Mouse (Mus musculus): ENCODE measurements around the gene Hsd17b12. TPM values are rescaled to one million over a fixed set of nuclear protein-coding genes. Genes with fewer than 3 reads are reported as not detected.

The Hsd17b12 gene
- polyA plus RNA-seq, 1 experiment from 2014 or later: 102 TPM

DNA sequence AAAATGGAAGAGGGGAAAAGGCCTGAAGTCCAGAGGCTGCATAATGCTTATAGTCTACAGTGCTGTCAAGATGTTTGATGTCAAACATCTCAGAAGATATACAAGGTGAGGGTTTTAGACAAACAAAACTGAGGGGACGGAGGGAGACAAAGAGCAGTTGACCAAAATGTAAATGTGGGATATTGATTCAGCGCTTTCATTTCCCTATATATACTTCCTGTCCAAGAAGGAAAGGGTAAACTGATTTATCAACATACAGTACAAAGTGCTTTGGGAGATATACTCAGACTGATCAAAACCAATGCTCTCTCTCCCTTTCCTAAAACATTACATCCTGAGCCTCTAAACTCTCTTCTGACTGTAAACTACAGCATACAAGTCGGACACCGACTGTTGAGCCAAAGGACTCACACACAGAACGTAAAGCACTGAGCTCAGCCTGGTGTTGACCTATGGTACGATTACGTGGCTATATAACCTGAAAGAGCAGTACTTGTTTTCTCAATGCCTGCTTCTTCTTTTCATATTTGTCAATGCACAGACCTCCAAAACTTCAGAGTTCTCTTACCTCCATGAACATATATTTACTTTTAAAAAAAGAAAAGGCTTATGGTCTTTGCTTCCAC lies 13.1 kb downstream of the Hsd17b12 start:
- no peak overlapping the region for H3K4me3 ChIP-seq (replicated peaks; ENCODE audit: low read depth, low read length)
- no peaks in the 10 kb centered on the region for H3K36me3 ChIP-seq (ENCODE audit: insufficient read depth, low read length)
- no peak overlapping the region for H3K27ac ChIP-seq
- H3K9me3 ChIP-seq (replicated peaks; ENCODE audit: low read length): no peaks in the 10 kb centered on the region
- no peak overlapping the region for H3K9ac ChIP-seq (ENCODE audit: low read depth, low read length)
- WGBS: 89% methylated on average over 7 of the region's 7 CpGs
- TF ChIP-seq CTCF (IDR thresholded peaks at IDR 0.05; ENCODE audit: low read depth): no peak
- ATAC-seq (replicated peaks; ENCODE audit: low FRiP score, low read depth): no peak
- H3K4me1 ChIP-seq (replicated peaks; ENCODE audit: insufficient read depth, low read length): no peaks in the 10 kb centered on the region
- no peaks in the 10 kb centered on the region for H3K27me3 ChIP-seq (ENCODE audit: insufficient read depth, low read length)
- no peak overlapping the region for H3K4me2 ChIP-seq (ENCODE audit: low read length)
- no peak for DNase-seq (ENCODE audit: low spot score)

DNA sequence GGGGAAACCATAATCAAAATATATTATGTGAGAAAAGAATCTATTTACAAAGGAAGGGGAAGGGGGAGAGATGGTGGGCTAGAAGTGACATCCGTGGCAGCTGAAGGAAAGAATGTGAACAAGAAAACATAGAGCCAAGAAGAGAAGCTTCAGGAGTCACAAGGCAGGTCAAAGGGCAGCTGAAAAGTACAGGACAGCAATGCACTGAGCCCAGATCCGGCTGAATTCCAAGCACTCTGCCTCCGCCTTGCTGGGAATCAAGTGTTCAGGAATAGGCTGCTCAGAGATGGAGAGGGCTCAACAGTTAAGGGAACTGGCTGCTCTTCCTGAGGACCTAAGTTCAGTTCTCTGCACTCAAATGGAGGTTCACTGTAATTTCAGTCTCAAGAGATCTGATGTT lies 16.5 kb downstream of the Hsd17b12 start:
- no peak overlapping the region for H3K4me2 ChIP-seq (ENCODE audit: low read length)
- 39% methylated on average over 3 of the region's 3 CpGs for WGBS
- DNase-seq (ENCODE audit: low spot score): no peak

DNA sequence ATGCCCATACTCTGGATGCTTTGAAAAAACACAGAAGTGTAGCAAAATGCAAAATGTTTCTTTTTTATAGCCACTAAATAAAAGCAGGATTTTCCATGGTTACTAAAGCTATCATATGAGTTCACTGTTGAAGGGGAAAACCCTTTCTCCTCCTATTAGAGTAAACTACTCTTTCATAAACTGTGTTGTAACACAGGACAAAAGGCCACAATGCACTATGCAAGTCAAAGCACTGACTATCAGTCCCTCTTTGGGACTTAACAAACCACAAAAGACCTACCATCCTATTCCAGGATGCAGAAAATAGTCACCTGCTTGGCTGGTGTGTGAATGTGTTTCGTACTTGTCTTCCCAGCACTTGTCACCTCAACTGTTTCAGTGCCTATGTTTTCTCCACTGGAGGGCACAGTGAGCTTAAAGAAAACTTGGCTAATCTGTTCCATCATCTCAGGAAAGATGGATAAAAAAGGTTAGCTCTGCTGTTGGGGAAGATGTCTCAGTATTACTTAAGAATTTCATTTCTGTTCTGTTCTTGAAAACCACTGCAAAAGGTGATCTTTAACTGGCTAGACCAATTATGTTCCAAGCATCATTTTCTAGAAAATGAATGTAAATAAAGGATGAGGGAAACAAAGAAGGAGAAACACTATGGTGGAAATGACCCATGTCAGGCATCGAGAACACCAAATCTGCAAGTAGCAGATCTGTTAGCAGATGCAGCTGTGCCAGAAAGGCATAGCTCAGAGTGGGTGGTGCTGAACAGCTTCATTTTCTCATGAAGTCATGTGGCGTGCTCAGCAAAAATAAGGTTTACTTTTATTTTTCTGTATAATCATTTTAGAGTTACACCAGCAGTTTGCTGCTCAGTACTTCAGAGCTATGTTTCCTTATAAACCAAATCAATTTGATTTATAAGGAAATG lies 19.0 kb downstream of the Hsd17b12 start:
- H3K9ac ChIP-seq (ENCODE audit: low read depth, low read length): no peak overlapping the region
- TF ChIP-seq CTCF (IDR thresholded peaks at IDR 0.05; ENCODE audit: low read depth): peak; percentile 47; the same call in 1 of the 2 replicates
- H3K36me3 ChIP-seq (ENCODE audit: insufficient read depth, low read length): no peaks in the 10 kb centered on the region
- no peak overlapping the region for H3K27ac ChIP-seq
- 86% methylated on average over 3 of the region's 3 CpGs for WGBS
- no peaks in the 10 kb centered on the region for H3K9me3 ChIP-seq (replicated peaks; ENCODE audit: low read length)
- H3K27me3 ChIP-seq (ENCODE audit: insufficient read depth, low read length): no peaks in the 10 kb centered on the region
- no peak overlapping the region for H3K4me2 ChIP-seq (ENCODE audit: low read length)
- H3K4me3 ChIP-seq (replicated peaks; ENCODE audit: low read depth, low read length): no peak overlapping the region
- DNase-seq (ENCODE audit: low spot score) (no peak), ATAC-seq (replicated peaks; ENCODE audit: low FRiP score, low read depth) (no peak)
- no peaks in the 10 kb centered on the region for H3K4me1 ChIP-seq (replicated peaks; ENCODE audit: insufficient read depth, low read length)

More for the DNA sequence above, 16.5 kb downstream of the Hsd17b12 start:
- H3K27ac ChIP-seq: no peak overlapping the region
- no peaks in the 10 kb centered on the region for H3K36me3 ChIP-seq (ENCODE audit: insufficient read depth, low read length)
- H3K4me1 ChIP-seq (replicated peaks; ENCODE audit: insufficient read depth, low read length): no peaks in the 10 kb centered on the region
- no peak for ATAC-seq (replicated peaks; ENCODE audit: low FRiP score, low read depth)
- H3K9me3 ChIP-seq (replicated peaks; ENCODE audit: low read length): no peaks in the 10 kb centered on the region
- no peak overlapping the region for H3K9ac ChIP-seq (ENCODE audit: low read depth, low read length)
- TF ChIP-seq CTCF (IDR thresholded peaks at IDR 0.05; ENCODE audit: low read depth): no peak
- H3K27me3 ChIP-seq (ENCODE audit: insufficient read depth, low read length): no peaks in the 10 kb centered on the region
- H3K4me3 ChIP-seq (replicated peaks; ENCODE audit: low read depth, low read length): no peak overlapping the region

DNA sequence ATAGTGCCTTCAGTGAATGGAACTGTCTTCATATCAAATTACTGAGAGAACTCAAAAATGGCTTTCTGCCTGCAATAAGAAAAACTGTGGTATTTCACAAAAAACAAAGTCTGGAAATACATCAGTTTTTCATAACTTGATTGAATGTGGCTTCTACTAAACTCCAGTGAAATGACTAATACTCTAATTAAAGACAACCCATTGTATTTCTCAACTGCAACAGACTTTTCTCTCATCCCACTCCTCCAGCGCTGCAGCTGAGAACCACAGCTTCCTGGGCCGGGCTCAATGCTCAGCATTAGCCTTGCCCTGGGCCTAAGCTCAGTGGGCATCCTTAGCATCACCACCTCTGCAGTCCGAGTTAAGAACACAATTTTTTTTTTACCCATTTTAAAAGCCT lies 20.9 kb downstream of the Hsd17b12 start:
- DNase-seq (ENCODE audit: low spot score) (no peak), ATAC-seq (replicated peaks; ENCODE audit: low FRiP score, low read depth) (no peak)
- Histone ChIP-seq H3K27me3 (ENCODE audit: insufficient read depth, low read length) (no peaks in the 10 kb centered on the region), H3K9me3 (replicated peaks; ENCODE audit: low read length) (no peaks in the 10 kb centered on the region), H3K9ac (ENCODE audit: low read depth, low read length) (no peak overlapping the region), H3K27ac (no peak overlapping the region), H3K4me3 (replicated peaks; ENCODE audit: low read depth, low read length) (no peak overlapping the region), H3K36me3 (ENCODE audit: insufficient read depth, low read length) (no peaks in the 10 kb centered on the region), H3K4me2 (ENCODE audit: low read length) (no peak overlapping the region), H3K4me1 (replicated peaks; ENCODE audit: insufficient read depth, low read length) (no peaks in the 10 kb centered on the region)
- 90% methylated on average over 3 of the region's 3 CpGs for WGBS
- TF ChIP-seq CTCF (IDR thresholded peaks at IDR 0.05; ENCODE audit: low read depth): no peak

DNA sequence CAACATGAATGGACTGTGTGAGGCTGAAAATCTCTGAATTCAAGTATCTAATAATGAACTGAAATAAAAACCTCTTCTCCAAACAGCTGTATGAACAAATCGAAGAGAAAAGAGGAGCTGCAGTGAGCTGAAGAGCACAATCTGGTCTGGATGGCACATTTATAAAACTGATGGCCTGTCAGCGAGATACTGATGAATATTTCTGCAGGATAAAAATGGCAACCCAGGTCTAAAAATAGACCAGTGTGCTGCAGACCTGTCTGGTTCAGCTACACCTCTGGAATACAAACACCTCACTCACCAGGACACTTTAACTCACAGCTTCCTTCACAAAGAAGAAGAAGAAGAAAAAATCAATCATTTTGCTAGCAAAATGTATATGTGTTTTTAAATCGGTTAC lies 29.3 kb downstream of the Hsd17b12 start:
- ATAC-seq (replicated peaks; ENCODE audit: low FRiP score, low read depth): no peak
- Histone ChIP-seq H3K27ac (no peak overlapping the region), H3K4me1 (replicated peaks; ENCODE audit: insufficient read depth, low read length) (no peaks in the 10 kb centered on the region), H3K9ac (ENCODE audit: low read depth, low read length) (no peak overlapping the region), H3K4me3 (replicated peaks; ENCODE audit: low read depth, low read length) (no peak overlapping the region), H3K36me3 (ENCODE audit: insufficient read depth, low read length) (no peaks in the 10 kb centered on the region), H3K9me3 (replicated peaks; ENCODE audit: low read length) (no peaks in the 10 kb centered on the region), H3K4me2 (ENCODE audit: low read length) (no peak overlapping the region), H3K27me3 (ENCODE audit: insufficient read depth, low read length) (no peaks in the 10 kb centered on the region)
- TF ChIP-seq CTCF (IDR thresholded peaks at IDR 0.05; ENCODE audit: low read depth): no peak
- DNase-seq (ENCODE audit: low spot score): no peak
- WGBS: 89% methylated on average over 3 of the region's 3 CpGs

DNA sequence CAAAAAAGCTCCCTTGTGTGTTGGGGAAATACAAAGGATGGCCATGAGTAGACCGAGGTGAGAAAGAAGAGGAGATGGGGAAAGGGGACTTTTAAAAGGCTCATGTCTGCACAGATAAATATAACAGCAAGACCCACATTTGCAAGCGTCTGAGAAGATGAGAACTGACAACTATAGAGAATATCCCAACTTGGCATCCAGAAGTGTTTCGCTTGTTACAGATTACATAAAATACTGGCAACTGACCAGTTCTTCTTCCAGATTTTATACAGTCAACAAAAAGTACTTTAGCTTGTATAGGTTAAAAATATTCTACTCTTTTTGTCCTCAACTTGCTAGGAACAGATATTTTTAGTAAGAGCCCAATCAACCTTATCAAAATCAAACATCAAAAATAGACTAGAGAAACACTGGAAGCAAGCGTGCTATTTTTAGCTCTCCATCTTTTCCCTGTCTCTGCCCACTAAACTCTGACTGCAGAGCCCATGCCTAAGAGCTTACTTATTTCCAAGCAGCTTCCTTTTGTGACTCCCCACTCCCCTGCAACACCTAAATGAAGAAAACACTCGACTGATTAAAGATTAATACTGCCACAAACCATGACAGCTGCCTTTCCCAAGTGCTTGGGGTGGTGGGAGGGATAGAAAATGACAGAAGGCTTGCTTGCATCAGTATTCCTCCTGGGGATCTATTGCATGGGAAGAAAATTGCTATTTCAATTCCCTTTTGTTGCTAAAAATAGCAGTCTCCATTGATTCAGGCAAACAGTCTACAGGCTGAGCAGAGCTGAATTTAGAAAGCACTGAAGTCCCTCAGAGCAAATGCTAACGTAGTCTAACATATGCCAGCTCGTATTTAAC lies 35.4 kb downstream of the Hsd17b12 start:
- Histone ChIP-seq H3K36me3 (ENCODE audit: insufficient read depth, low read length) (no peaks in the 10 kb centered on the region), H3K27me3 (ENCODE audit: insufficient read depth, low read length) (no peaks in the 10 kb centered on the region), H3K27ac (peak overlapping the region; percentile 32; the same call in 1 of the 2 replicates), H3K9ac (ENCODE audit: low read depth, low read length) (no peak overlapping the region), H3K9me3 (replicated peaks; ENCODE audit: low read length) (no peaks in the 10 kb centered on the region), H3K4me1 (replicated peaks; ENCODE audit: insufficient read depth, low read length) (peaks cover 2% of the 10 kb centered on the region), H3K4me3 (replicated peaks; ENCODE audit: low read depth, low read length) (no peak overlapping the region), H3K4me2 (ENCODE audit: low read length) (no peak overlapping the region)
- TF ChIP-seq CTCF (IDR thresholded peaks at IDR 0.05; ENCODE audit: low read depth): no peak
- WGBS: 44% methylated on average over 7 of the region's 7 CpGs
- peak; percentile 22 for DNase-seq (ENCODE audit: low spot score)
- ATAC-seq (replicated peaks; ENCODE audit: low FRiP score, low read depth): no peak

All from kidney, postnatal 0 days (tissue).